Mouse (Mus musculus) MEL (cell line): ENCODE measurements around the gene Acat2. TPM values are rescaled to one million over a fixed set of nuclear protein-coding genes. Genes with fewer than 3 reads are reported as not detected.
A peak's percentile ranks its signal among the peaks of the same experiment; 100 is the strongest.

Experiments used
- DNase-seq: peaks from one replicate; pipeline ENCODE4 v3.0.0; 2011; ENCODE audit warnings: low read depth, low spot score
- H3K27ac ChIP-seq: 2 replicates; pipeline ENCODE4 v1.5.1; 2012; ENCODE audit warnings: low read depth, mild to moderate bottlenecking, control low read depth, low read length, moderate library complexity; ENCODE audit not compliant: control insufficient read depth
- H3K27me3 ChIP-seq, 2 experiments: fragments of 150-350 bp in 1 of 2; sonication (generic) in 1 of 2; 2 replicates each; pipeline ENCODE4 v1.6.1; 2012; ENCODE audit warnings: low read length in 2 of 2, mild to moderate bottlenecking in 2 of 2, improper control_type of control experiment in 1 of 2, moderate library complexity in 1 of 2; ENCODE audit not compliant: insufficient read depth in 2 of 2, control insufficient read depth in 1 of 2
- H3K36me3 ChIP-seq, 2 experiments: 2 replicates each; pipeline ENCODE4 v1.6.1; 2012 to 2014; ENCODE audit warnings: low read length in 2 of 2, improper control_type of control experiment in 1 of 2, inconsistent platforms in 1 of 2, mild to moderate bottlenecking in 1 of 2; ENCODE audit not compliant: insufficient read depth in 2 of 2, control insufficient read depth in 1 of 2
- H3K4me1 ChIP-seq, 2 experiments: fragments of 150-350 bp in 1 of 2; sonication (generic) in 1 of 2; 2 replicates each; pipeline ENCODE4 v1.6.1; 2012; ENCODE audit warnings: low read length in 2 of 2, improper control_type of control experiment in 1 of 2, mild to moderate bottlenecking in 1 of 2; ENCODE audit not compliant: insufficient read depth in 2 of 2, control insufficient read depth in 1 of 2
- H3K4me3 ChIP-seq, 2 experiments: fragments of 150-350 bp in 1 of 2; sonication (generic) in 1 of 2; 2 replicates each; pipeline ENCODE4 v1.5.1; 2012; ENCODE audit warnings: low read depth in 2 of 2, low read length in 2 of 2, mild to moderate bottlenecking in 2 of 2, moderate library complexity in 2 of 2, control low read depth in 1 of 2, improper control_type of control experiment in 1 of 2; ENCODE audit not compliant: control insufficient read depth in 1 of 2, insufficient read depth in 1 of 2
- H3K79me2 ChIP-seq: 2 replicates; pipeline ENCODE4 v1.6.1; 2012; ENCODE audit warnings: mild to moderate bottlenecking, low read length, moderate library complexity; ENCODE audit not compliant: control insufficient read depth, poor library complexity, insufficient read depth
- H3K9ac ChIP-seq: 2 replicates; pipeline ENCODE4 v1.6.1; 2012; ENCODE audit warnings: low read depth, mild to moderate bottlenecking, control low read depth, low read length, moderate library complexity; ENCODE audit not compliant: control insufficient read depth, poor library complexity, severe bottlenecking
- H3K9me3 ChIP-seq: fragments of 150-350 bp; sonication (generic); replicated peaks from 2 replicates; pipeline ENCODE4 v1.6.1; 2012; ENCODE audit warnings: mild to moderate bottlenecking, low read length, improper control_type of control experiment, moderate library complexity; ENCODE audit not compliant: insufficient read depth
- BHLHE40 ChIP-seq: IDR thresholded peaks from 2 replicates; pipeline ENCODE4 v1.6.1; 2012; ENCODE audit warnings: low read depth, mild to moderate bottlenecking, inconsistent platforms, low read length, improper control_type of control experiment, borderline replicate concordance
- CHD1 ChIP-seq: IDR thresholded peaks from 2 replicates; pipeline ENCODE4 v1.6.1; 2012; ENCODE audit warnings: low read depth, mild to moderate bottlenecking, inconsistent platforms, low read length, improper control_type of control experiment
- CHD2 ChIP-seq: IDR thresholded peaks from 2 replicates; pipeline ENCODE4 v1.6.1; 2011; ENCODE audit warnings: low read length, improper control_type of control experiment
- CTCF ChIP-seq, 3 experiments: IDR thresholded peaks in 2 of 3; conservative IDR thresholded peaks in 1 of 3; 2 replicates each; pipeline ENCODE4 v1.5.1; 2011 to 2012; ENCODE audit warnings: low read length in 3 of 3, low read depth in 2 of 3, mild to moderate bottlenecking in 2 of 3, improper control_type of control experiment in 1 of 3, inconsistent platforms in 1 of 3, mixed read lengths in 1 of 3, moderate library complexity in 1 of 3; ENCODE audit not compliant: control insufficient read depth in 1 of 3, insufficient read depth in 1 of 3, poor library complexity in 1 of 3, severe bottlenecking in 1 of 3
- E2F4 ChIP-seq: IDR thresholded peaks from 2 replicates; pipeline ENCODE4 v1.6.1; 2011; ENCODE audit warnings: low read depth, low read length, improper control_type of control experiment, borderline replicate concordance
- EP300 ChIP-seq, 2 experiments: IDR thresholded peaks; 2 replicates each; pipeline ENCODE4 v1.6.1; 2011; ENCODE audit warnings: improper control_type of control experiment in 2 of 2, low read length in 2 of 2, low read depth in 1 of 2, mild to moderate bottlenecking in 1 of 2
- ETS1 ChIP-seq: IDR thresholded peaks from 2 replicates; pipeline ENCODE4 v1.6.1; 2012; ENCODE audit warnings: low read depth, mild to moderate bottlenecking, inconsistent platforms, low read length, improper control_type of control experiment, moderate library complexity
- GATA1 ChIP-seq: IDR thresholded peaks from 2 replicates; pipeline ENCODE4 v1.6.1; 2011; ENCODE audit warnings: low read depth, low read length, improper control_type of control experiment
- HCFC1 ChIP-seq: IDR thresholded peaks from 2 replicates; pipeline ENCODE4 v1.6.1; 2012; ENCODE audit warnings: low read depth, mild to moderate bottlenecking, inconsistent platforms, low read length, improper control_type of control experiment, moderate library complexity
- JUND ChIP-seq: IDR thresholded peaks from 2 replicates; pipeline ENCODE4 v1.6.1; 2011; ENCODE audit warnings: low read depth, mild to moderate bottlenecking, improper control_type of control experiment, low read length
- KAT2A ChIP-seq: conservative IDR thresholded peaks from 2 replicates; pipeline ENCODE4 v1.6.1; 2012; ENCODE audit warnings: low read depth, low read length, improper control_type of control experiment, inconsistent platforms
- MAFK ChIP-seq: IDR thresholded peaks from 2 replicates; pipeline ENCODE4 v1.6.1; 2011; ENCODE audit warnings: low read depth, mild to moderate bottlenecking, low read length, improper control_type of control experiment, borderline replicate concordance
- MAX ChIP-seq: IDR thresholded peaks from 2 replicates; pipeline ENCODE4 v1.6.1; 2011; ENCODE audit warnings: low read length, improper control_type of control experiment
- MEF2A ChIP-seq: IDR thresholded peaks from 2 replicates; pipeline ENCODE4 v1.6.1; 2014; ENCODE audit warnings: low read depth, mild to moderate bottlenecking, inconsistent platforms, low read length, improper control_type of control experiment; ENCODE audit not compliant: poor library complexity, insufficient replicate concordance, severe bottlenecking; ENCODE audit errors: extremely low read depth
- MXI1 ChIP-seq: IDR thresholded peaks from 2 replicates; pipeline ENCODE4 v1.6.1; 2011; ENCODE audit warnings: mild to moderate bottlenecking, low read depth, low read length, improper control_type of control experiment
- MYC ChIP-seq: IDR thresholded peaks from 2 replicates; pipeline ENCODE4 v1.6.1; 2011; ENCODE audit warnings: low read depth, mild to moderate bottlenecking, low read length, improper control_type of control experiment, moderate library complexity
- NELFE ChIP-seq: IDR thresholded peaks from 2 replicates; pipeline ENCODE4 v1.6.1; 2011; ENCODE audit warnings: low read depth, low read length, improper control_type of control experiment
- POLR2AphosphoS2 ChIP-seq: IDR thresholded peaks from 2 replicates; pipeline ENCODE4 v1.6.1; 2011; ENCODE audit warnings: low read length, improper control_type of control experiment
- POLR2AphosphoS5 ChIP-seq: IDR thresholded peaks from 2 replicates; pipeline ENCODE4 v1.6.1; 2012; ENCODE audit warnings: low read depth, borderline replicate concordance, mild to moderate bottlenecking, inconsistent platforms, low read length, moderate library complexity, mixed read lengths
- RAD21 ChIP-seq: IDR thresholded peaks from 2 replicates; pipeline ENCODE4 v1.6.1; 2011; ENCODE audit warnings: mild to moderate bottlenecking, low read depth, low read length, improper control_type of control experiment
- RCOR1 ChIP-seq: IDR thresholded peaks from 2 replicates; pipeline ENCODE4 v1.6.1; 2012; ENCODE audit warnings: low read depth, mild to moderate bottlenecking, inconsistent platforms, low read length, improper control_type of control experiment
- SIN3A ChIP-seq: IDR thresholded peaks from 2 replicates; pipeline ENCODE4 v1.6.1; 2012; ENCODE audit warnings: low read length, improper control_type of control experiment, inconsistent platforms
- SMC3 ChIP-seq: IDR thresholded peaks from 2 replicates; pipeline ENCODE4 v1.6.1; 2011; ENCODE audit warnings: low read depth, low read length, improper control_type of control experiment
- TAL1 ChIP-seq: IDR thresholded peaks from 2 replicates; pipeline ENCODE4 v1.6.1; 2012; ENCODE audit warnings: mild to moderate bottlenecking, inconsistent platforms, low read length, moderate library complexity, mixed read lengths
- TBP ChIP-seq: IDR thresholded peaks from 2 replicates; pipeline ENCODE4 v1.8.0; 2011; ENCODE audit warnings: low read depth, low read length, improper control_type of control experiment
- TCF12 ChIP-seq: IDR thresholded peaks from 2 replicates; pipeline ENCODE4 v1.6.1; 2014; ENCODE audit warnings: low read depth, mild to moderate bottlenecking, inconsistent platforms, low read length, improper control_type of control experiment, moderate library complexity
- UBTF ChIP-seq: IDR thresholded peaks from 2 replicates; pipeline ENCODE4 v1.6.1; 2012; ENCODE audit warnings: low read depth, mild to moderate bottlenecking, inconsistent platforms, low read length, improper control_type of control experiment, moderate library complexity, borderline replicate concordance; ENCODE audit not compliant: insufficient read depth
- USF1 ChIP-seq: IDR thresholded peaks from 2 replicates; pipeline ENCODE4 v1.6.1; 2014; ENCODE audit warnings: low read depth, mild to moderate bottlenecking, inconsistent platforms, low read length, improper control_type of control experiment, moderate library complexity
- USF2 ChIP-seq, 2 experiments: IDR thresholded peaks; 2 replicates each; pipeline ENCODE4 v1.6.1; 2011 to 2012; ENCODE audit warnings: improper control_type of control experiment in 2 of 2, low read length in 2 of 2, borderline replicate concordance in 1 of 2, inconsistent platforms in 1 of 2, low read depth in 1 of 2, mild to moderate bottlenecking in 1 of 2; ENCODE audit not compliant: insufficient read depth in 1 of 2
- ZC3H11A ChIP-seq: IDR thresholded peaks from 2 replicates; pipeline ENCODE4 v1.6.1; 2012; ENCODE audit warnings: low read depth, mild to moderate bottlenecking, inconsistent platforms, low read length, improper control_type of control experiment
- ZNF384 ChIP-seq: IDR thresholded peaks from 2 replicates; pipeline ENCODE4 v1.6.1; 2012; ENCODE audit warnings: low read depth, mild to moderate bottlenecking, inconsistent platforms, low read length, improper control_type of control experiment
- polyA plus RNA-seq, 2 experiments: library from polyadenylated mRNA; stranded (reverse) in 1 of 2; unstranded in 1 of 2; fragments of >175 nt in 1 of 2; fragments of >200 nt in 1 of 2; gene quantifications; 2 replicates each; pipeline versions ENCODE4 v1.2.1 to v1.2.4; 2012; ENCODE audit warnings: low replicate concordance in 2 of 2, low read depth in 1 of 2; ENCODE audit not compliant: insufficient read length in 2 of 2, insufficient read depth in 1 of 2, missing spikeins in 1 of 2
- total RNA-seq: library from RNA; depleted of rRNA; stranded (reverse); fragments of 300-350 nt; gene quantifications from 2 replicates; pipeline ENCODE4 v1.2.3, GENCODE M21; 2012

The Acat2 gene
- total and polyA plus RNA-seq, 3 experiments: 33.8 to 60.1 TPM; not detected in 1

DNA sequence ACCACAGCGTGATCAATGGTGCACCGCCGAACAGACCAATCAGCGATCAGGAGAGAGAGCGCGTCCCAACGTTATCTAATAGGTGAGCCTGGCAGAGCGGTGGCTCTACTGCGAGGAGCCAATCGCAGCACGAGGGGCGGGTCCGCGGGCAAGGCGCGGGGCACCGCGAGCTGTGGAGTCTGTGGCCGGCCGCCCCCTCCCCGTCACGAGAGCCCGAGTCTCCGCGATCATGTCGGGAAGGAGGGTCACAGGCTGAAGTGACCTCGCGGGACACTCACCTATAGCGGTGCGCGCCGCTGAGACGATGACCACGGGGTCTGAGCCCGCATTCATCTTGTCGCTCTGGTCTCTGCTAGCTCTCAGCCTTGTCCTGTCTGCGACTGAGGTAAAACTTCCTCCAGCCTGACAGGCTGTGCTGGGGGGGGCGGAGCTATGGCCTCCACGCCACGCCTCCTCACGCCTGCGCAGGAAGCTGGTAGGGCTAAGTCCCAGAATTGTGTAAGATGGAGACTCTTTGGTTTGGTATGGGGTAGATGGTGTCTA is at the start of gene Acat2 (continued):
- TF ChIP-seq UBTF (no peak), ZNF384 (no peak), TBP (peak; percentile 83)

DNA sequence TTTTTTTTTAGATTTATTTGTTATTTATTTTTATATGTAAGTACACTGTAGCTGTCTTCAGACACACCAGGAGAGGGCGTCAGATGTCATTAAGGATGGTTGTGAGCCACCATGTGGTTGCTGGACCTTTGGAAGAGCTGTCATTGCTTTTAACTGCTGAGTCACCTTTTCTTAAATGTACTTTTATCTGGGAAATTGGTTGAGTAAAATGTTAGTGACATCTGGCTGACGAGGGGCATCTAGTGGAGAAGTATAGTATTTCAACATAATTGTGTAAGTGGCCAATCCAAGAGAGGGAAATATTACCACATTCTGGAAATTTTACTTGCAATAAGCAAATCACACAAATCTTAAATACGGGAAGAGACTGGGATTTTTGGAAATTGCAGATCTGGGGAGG is 49.3 kb upstream of the Acat2 start:
- H3K79me2 ChIP-seq: peaks cover 15% of the 10 kb centered on the region
- no peak for TF ChIP-seq POLR2AphosphoS2
- no peak for TF ChIP-seq TAL1
- TF ChIP-seq CTCF (IDR thresholded peaks at IDR 0.05 in 2 of 3, conservative IDR thresholded peaks at IDR 0.05 in 1 of 3; ENCODE audit: control insufficient read depth in 1 of 3, insufficient read depth in 1 of 3, low read depth in 2 of 3, low read length in 3 of 3, poor library complexity in 1 of 3, severe bottlenecking in 1 of 3): peak in 2 of 3 experiments; percentile 43 to 67; a peak in 4 of 6 replicates
- no peak for TF ChIP-seq EP300 (IDR thresholded peaks at IDR 0.05; ENCODE audit: low read depth in 1 of 2, low read length in 2 of 2)
- no peak for TF ChIP-seq NELFE
- TF ChIP-seq POLR2AphosphoS5: no peak
- no peak for TF ChIP-seq JUND
- peak; percentile 96 for TF ChIP-seq MXI1
- TF ChIP-seq TCF12: no peak
- TF ChIP-seq ETS1: peak; percentile 82
- TF ChIP-seq MYC: peak; percentile 94
- TF ChIP-seq UBTF: no peak
- TF ChIP-seq RAD21: peak; percentile 66
- TF ChIP-seq TBP: 0 out of 2 replicates have a peak, but pooled peaks have one; percentile 43
- peak; percentile 54 for TF ChIP-seq SMC3
- TF ChIP-seq CHD2: no peak
- peak; percentile 96 for TF ChIP-seq MAFK
- TF ChIP-seq GATA1: 0 out of 2 replicates have a peak, but pooled peaks have one; percentile 18
- TF ChIP-seq RCOR1: no peak
- TF ChIP-seq USF1: no peak
- no peak for TF ChIP-seq CHD1
- no peak for TF ChIP-seq E2F4
- TF ChIP-seq USF2 (IDR thresholded peaks at IDR 0.05; ENCODE audit: borderline replicate concordance in 1 of 2, insufficient read depth in 1 of 2, low read depth in 1 of 2, low read length in 2 of 2): no peak
- TF ChIP-seq ZC3H11A: peak; percentile 41; the same call in 1 of the 2 replicates
- peak; percentile 60 for TF ChIP-seq MAX
- TF ChIP-seq KAT2A: no peak
- no peak for TF ChIP-seq BHLHE40
- no peak for TF ChIP-seq HCFC1
- no peak for TF ChIP-seq MEF2A
- no peak for TF ChIP-seq ZNF384
- peak; percentile 97 for TF ChIP-seq SIN3A
- TF ChIP-seq, all 39 proteins: peak for 12
- Histone ChIP-seq H3K9me3 (no peaks in the 10 kb centered on the region), H3K4me3 (no peak overlapping the region), H3K9ac (no peak overlapping the region), H3K4me1 (peaks cover 0 to 3% of the 10 kb centered on the region in 2 experiments; a peak in 2 of 4 replicates), H3K36me3 (peaks cover 9 to 15% of the 10 kb centered on the region in 2 experiments), H3K27me3 (no peaks in the 10 kb centered on the region), H3K27ac (no peak overlapping the region)
- peak; percentile 89 for DNase-seq
